Comparison of ENCODE assay signal across 24 mouse cellular contexts in the genomic region with DNA sequence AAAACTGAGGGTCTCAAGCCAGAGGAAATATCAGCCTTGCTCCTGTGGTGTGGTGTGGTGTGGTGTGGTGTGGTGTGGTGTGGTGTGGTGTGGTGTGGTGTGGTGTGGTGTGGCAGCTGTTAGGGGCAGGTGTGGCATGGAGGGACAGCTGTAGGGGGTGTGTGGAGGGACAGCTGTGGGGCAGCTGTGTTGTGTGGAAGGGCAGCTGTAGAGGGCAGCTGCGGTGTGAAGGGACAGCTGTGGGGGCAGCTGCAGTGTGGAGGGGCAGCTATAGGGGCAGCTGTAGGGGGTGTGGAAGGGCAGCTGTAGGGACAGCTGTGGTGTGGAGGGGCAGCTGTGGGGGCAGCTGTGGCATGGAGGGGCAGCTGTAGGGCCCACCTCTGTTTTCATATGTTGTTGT.
"Had no signal": no experiment of that assay in that cellular context is flagged by ENCODE, and none has a peak within 500 bp of the region (broad histone marks: within the 10 kb centered on the region; RNA-seq: fewer than 3 reads in every experiment).

No protein-coding gene starts in this region.

- H3K9me3 ChIP-seq: heart, embryonic 12.5 days; kidney, embryonic 15.5 days; limb, embryonic 13.5 days; limb, embryonic 15.5 days; liver, embryonic 12.5 days had no signal

- H3K4me2 ChIP-seq: heart, embryonic 12.5 days; hindbrain, embryonic 14.5 days; kidney, embryonic 15.5 days; limb, embryonic 13.5 days; limb, embryonic 15.5 days; liver, embryonic 12.5 days had no signal

- H3K4me1 ChIP-seq: limb, embryonic 13.5 days; limb, embryonic 15.5 days had no signal

- H3K9ac ChIP-seq: heart, embryonic 12.5 days; hindbrain, embryonic 14.5 days; kidney, embryonic 15.5 days; limb, embryonic 13.5 days; limb, embryonic 15.5 days; liver, embryonic 12.5 days; liver, embryonic 14.5 days had no signal

- H3K4me3 ChIP-seq: heart, adult 2 months; heart, embryonic 12.5 days; kidney, embryonic 15.5 days; limb, embryonic 13.5 days; limb, embryonic 15.5 days; liver, embryonic 12.5 days had no signal

- DNase-seq: gastrocnemius, postnatal 14 days; gastrocnemius, postnatal 36 days; heart, adult 11 months; heart, adult 2 months; heart, postnatal 10 days; heart, postnatal 36 days; kidney, adult 11 months; kidney, adult 2 months; kidney, adult 9 months; kidney, postnatal 14 days; kidney, postnatal 36 days; layer of hippocampus, adult 9-11 months; layer of hippocampus, postnatal 36 days; left cerebral cortex, postnatal 4 days had no signal

- H3K27ac ChIP-seq: heart, adult 2 months; hindbrain, embryonic 14.5 days; hindbrain, postnatal 0 days; kidney, embryonic 15.5 days; kidney, postnatal 0 days; limb, embryonic 13.5 days; limb, embryonic 15.5 days; liver, embryonic 12.5 days; liver, embryonic 14.5 days had no signal

- ATAC-seq: hindbrain, postnatal 0 days; intestine, embryonic 16.5 days; liver, embryonic 12.5 days had no signal

- H3K27me3 ChIP-seq: heart, embryonic 12.5 days; kidney, embryonic 15.5 days; limb, embryonic 13.5 days; limb, embryonic 15.5 days; liver, embryonic 12.5 days had no signal

- H3K36me3 ChIP-seq: heart, embryonic 12.5 days; kidney, embryonic 15.5 days; limb, embryonic 13.5 days; limb, embryonic 15.5 days; liver, embryonic 12.5 days had no signal
